Mouse (Mus musculus): ENCODE measurements around the gene Ugt1a1.

Ugt1a1 gene

GRCm38 (mm10) chr1:88234248-88234610 is 22.5 kb downstream of the Ugt1a1 start:
- in situ Hi-C loops (cut with MboI, MseI), result no loop called here

- in situ Hi-C loops (cut with MboI, MseI), result no loop called here
Observed at GRCm38 (mm10) chr1:88234646-88235045, 22.9 kb downstream of the Ugt1a1 start.

- in situ Hi-C loops (cut with MboI, MseI), result no loop called here
Observed at GRCm38 (mm10) chr1:88235046-88235893, 23.5 kb downstream of the Ugt1a1 start.

GRCm38 (mm10) chr1:88235894-88236415 is 24.2 kb downstream of the Ugt1a1 start:
- in situ Hi-C loops (cut with MboI, MseI), result no loop called here

DNA sequence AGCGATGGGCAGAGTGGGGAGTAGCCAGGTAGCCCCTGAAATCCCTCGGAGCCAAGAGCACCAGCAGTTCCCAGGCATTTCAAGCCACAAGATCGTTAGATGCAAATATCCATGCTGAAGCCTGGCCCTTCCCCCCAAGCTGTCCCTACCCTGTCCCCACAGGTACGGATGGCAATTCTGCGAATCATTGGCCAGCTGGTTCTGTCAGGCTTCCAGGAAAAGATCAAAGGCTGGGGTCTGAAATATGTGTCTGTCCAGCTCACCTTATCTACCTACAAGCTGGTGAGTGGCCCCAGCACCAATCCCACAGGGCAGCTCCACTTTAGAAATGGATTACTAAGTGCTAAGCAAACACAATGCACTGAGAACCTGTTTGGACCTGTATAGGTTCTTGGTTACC is 25.6 kb downstream of the Ugt1a1 start:
- in situ Hi-C loops (cut with MboI, MseI), result no loop called here

- in situ Hi-C loops (cut with MboI, MseI), result no loop called here
Observed at GRCm38 (mm10) chr1:88238771-88239170, 27.0 kb downstream of the Ugt1a1 start.

DNA sequence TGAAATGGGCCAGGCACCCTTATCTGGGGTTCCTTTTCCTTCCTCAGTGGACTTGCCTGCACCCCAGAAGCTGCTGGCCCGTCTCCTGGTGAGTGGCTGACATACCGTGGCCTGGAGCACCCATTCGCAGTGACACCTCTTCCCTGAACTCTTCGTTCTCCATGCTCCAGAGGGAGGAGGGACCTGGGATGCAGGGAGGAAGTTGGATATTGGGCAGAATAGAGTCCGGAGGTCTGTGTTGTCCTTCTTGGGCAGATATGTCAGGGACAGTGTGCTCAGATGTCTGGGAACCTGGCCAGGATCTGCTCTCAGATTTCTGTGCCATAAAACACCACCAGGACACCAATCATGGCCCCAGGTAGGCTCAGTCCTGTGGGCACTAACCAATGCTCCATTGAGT is 28.3 kb downstream of the Ugt1a1 start:
- in situ Hi-C loops (cut with MboI, MseI), result no loop called here

- in situ Hi-C loops (cut with MboI, MseI), result no loop called here
Observed at GRCm38 (mm10) chr1:88240579-88240978, 28.8 kb downstream of the Ugt1a1 start.

DNA sequence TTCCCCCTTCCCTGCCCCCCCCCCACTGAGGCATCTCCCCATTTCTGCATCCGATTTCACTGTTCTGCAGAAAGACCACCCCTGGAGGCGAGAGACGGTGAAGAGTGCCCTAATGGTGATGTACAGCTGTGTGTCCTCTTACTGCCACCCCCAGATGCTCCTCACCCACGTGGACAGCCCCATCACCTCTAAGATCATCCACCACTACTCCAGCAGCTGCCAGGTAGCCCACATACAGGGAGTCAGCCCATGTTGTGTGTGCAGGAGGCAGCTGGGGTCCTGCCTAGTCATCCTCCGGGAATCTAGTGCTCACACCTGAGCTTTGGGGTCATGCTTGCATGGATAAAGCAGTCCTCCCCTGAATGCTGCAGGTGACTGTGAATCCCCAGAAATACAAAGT is 32.1 kb downstream of the Ugt1a1 start:
- in situ Hi-C loops (cut with MboI, MseI), result no loop called here

- in situ Hi-C loops (cut with MboI, MseI), result no loop called here
Observed at GRCm38 (mm10) chr1:88245881-88246280, 34.1 kb downstream of the Ugt1a1 start.

DNA sequence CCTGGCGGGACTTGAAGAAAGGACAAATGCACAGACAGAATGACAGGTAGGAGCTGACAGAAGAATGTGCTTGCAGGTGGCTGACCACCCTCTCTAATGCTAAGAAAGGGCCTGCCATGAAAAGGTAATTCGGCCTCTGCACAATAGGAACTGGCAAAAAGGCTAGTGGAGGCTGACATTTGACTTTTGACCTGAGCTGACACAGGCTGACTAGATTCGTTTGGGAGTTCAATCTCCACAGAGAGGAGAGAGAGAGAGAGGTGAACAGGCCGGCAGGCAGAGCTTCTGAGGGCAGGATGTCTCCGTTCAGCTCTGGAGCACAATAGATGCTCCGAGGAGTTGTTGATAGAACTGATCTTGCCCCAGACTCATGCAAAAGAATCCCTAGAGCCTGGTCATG is 34.6 kb downstream of the Ugt1a1 start:
- in situ Hi-C loops (cut with MboI, MseI), result no loop called here

DNA sequence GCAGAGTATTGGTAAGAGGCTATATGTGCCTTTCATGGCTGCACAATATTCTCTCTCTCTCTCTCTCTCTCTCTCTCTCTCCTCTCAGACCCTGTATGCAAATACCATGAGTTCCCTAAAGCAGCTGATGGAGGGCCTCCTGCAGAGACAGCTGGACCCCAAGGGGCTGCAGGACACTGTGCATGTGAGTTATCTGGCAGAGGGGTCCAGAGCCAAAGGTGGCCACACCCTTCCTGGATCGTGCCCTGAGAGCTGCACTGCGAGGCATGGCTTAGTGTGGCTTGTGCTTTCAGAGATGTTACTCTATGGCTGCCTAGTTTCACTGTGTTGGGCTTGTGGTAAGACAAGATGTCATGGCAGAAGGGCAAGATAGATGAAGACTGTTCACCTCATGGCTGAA is 35.9 kb downstream of the Ugt1a1 start:
- in situ Hi-C loops (cut with MboI, MseI), result no loop called here

DNA sequence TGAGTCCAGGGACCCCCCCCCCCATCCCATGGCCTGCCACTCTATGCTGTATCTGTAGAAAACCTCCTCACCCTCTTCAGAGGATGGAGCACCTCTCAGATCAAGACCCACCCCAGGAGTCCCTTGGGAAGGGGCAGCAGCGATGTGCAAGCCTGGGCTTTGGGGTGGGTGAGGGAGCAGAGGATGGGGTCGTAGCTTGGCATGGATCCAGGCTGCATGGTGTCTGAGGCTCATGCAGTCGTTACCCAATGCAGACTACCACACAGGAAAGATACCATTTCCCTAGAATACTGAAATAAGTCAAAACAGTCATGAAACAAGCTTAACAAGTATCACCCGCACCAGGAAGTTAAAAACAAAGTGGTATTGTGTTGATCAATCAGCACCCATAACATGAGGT is 36.9 kb downstream of the Ugt1a1 start:
- in situ Hi-C loops (cut with MboI, MseI), result no loop called here

DNA sequence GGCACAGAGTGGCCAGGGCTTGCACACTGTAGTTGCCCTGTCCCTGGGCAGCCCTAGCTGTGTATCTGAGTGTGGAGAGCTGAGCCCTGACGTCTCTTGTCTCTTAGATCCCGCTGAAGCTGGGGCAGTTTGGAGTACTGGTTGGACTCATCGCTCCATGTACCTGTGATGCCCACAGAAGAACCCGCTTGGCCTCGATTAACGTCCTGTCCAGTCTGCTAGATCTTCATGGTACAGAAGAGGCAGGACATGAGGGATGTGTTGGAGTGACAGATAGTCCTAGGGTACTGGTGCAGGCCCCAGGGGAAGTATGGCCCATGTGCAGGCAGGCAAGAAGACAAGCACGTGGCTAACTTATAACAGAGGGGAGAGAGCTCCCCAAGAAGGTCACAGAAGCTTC is 37.8 kb downstream of the Ugt1a1 start:
- in situ Hi-C loops (cut with MboI, MseI), result no loop called here

DNA sequence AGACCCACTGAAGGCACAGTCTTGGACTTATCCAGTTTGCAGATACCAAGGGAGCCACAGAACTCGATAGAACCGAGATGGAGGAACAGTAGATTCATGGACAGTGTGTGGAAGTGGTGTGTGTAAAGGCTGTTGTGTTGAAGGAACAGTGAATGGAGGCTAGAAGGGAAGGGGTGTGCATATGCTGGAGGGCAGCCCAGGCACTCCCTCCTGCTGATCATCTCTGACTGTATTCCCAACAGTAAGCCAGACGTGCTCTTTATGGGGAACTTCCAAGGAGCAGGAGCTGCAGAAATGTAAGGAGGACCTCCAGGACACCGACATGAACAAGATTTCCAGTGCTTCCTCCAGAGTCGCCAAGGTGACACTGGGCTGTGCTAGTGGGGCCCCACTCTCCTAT is 38.3 kb downstream of the Ugt1a1 start:
- in situ Hi-C loops (cut with MboI, MseI), result no loop called here

GRCm38 (mm10) chr1:88253106-88253505 is 41.3 kb downstream of the Ugt1a1 start:
- in situ Hi-C loops (cut with MboI, MseI), result no loop called here

DNA sequence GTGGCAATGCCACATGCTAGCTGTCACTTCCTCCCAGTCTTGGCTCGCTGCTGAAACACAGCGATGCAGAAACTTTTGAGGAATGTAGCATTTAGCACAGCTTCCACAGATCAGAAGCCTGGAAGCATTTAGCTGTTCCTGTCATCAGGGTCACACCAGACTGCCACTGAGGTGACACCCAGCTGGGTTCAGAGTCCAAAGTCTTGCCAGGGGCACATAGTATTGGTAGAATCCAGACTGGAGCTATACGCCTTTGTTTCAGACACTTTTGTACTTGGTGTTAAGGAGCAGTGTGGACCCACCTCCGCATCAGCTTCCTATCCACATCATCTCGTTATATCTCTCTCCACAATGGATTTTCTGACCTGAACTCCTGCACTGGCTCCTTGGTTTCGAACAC is 41.8 kb downstream of the Ugt1a1 start:
- in situ Hi-C loops (cut with MboI, MseI), result no loop called here

DNA sequence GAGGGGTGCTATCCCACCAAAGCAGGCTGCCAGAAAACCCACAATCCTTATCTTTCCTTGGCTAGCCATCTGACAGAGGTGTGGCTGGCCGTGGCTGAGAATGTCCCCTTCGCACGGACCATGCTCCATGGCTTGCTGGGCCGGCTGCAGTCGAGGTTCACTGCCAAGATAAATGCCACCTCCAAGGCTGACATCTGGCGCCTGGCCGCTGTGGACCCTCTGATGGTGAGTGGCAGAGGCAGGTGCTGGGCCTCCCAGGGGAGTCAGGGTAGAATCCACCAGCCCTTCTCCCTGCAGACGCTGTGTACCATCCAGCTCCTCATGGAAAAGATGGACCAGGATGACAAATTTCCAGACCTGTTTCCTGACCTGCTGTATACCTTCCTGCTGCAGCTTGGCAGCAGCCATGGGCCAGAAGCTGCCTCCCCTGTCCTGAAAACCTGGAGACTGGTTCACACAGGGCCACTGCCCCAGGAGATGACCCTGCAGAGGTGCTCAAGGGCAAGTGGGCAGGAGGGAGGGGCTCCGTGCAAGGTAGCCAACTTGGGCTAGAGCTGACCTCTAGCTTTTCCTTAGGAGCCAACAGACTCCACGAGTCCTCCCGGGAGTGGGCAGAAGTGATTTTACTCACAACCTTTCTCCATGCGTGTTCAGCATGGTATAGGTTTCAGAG is 43.2 kb downstream of the Ugt1a1 start:
- in situ Hi-C loops (cut with MboI, MseI), result no loop called here

DNA sequence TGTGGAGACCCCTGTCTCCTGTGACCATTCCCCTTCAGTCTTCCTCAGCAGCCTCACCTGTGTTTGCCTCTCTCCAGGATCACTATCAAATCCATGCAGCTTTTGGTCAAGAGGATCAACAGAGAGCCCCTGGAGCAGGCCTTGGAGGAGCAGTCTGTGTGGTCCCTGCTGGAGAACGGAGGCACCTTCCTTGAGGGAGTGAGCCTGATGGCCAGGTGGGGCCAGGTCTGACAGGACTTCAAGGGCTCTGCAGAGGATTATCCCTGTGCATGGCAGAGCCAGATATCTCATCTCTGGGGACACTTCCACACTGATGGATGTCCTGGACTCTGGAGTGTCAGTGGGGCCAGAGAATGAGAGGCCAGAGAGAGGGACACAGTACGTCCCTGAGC is 43.7 kb downstream of the Ugt1a1 start:
- in situ Hi-C loops (cut with MboI, MseI), result no loop called here

DNA sequence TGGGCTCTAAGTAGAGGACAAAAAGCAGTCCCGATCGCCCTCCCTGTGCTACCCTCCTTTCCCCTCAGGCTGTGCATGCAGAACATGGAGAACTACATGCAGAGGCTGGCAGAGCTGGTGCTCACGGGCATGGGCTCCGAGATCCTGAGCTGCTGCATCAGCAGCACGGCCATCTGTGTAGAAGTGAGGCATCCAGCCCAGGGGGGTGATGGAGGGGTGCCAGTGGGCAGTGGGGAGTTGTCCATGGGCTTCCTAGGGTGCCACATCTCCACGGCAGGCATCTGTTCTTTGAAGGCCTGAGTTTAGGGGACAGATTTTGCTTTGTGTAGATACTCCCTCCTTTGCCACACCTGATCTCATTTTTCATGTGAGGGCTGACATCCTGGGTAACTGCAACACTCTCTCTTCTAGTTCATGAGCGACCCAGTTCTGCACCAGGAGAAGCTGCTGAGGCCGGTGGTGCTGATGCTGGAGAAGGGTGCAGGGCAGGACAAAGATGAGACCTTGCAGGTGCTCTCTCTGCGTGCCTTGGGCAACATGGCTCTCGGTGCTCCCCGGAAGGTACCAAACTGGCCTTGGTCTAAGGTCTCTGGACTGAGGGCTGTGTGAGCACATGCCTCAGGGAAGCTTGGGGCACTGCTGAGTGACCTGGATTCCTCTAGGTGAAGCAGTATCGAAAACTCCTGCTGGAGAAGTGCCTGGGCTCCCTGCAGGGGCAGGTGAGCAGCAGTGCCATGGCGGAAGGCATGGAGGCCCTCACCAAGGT is 44.4 kb downstream of the Ugt1a1 start:
- in situ Hi-C loops (cut with MboI, MseI), result no loop called here

GRCm38 (mm10) chr1:88256886-88257663 is 45.3 kb downstream of the Ugt1a1 start:
- in situ Hi-C loops (cut with MboI, MseI), result no loop called here

DNA sequence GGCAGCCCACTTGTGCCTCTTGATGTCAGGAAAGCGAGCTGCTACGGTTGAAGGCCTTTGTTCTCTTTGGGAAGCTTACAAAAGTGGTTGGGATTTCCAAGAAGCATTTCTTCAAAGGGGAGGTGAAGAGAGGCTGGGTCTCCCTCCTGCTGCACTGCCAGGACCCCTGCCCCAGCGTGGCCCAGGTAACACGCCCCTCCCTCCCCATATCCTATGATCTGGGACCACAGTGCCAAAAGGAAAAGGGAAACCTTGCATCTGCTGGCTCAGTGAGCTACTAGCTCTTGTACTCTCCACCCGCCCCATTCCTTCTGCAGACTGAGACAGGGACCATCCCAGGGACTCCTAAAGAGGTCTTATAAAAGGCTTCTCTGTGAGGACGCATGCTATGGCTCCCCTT is 45.9 kb downstream of the Ugt1a1 start:
- in situ Hi-C loops (cut with MboI, MseI), result no loop called here
